Mouse (Mus musculus): ENCODE data around the gene Cdyl.
A peak's percentile ranks its signal among the peaks of the same experiment; 100 is the strongest.

Cdyl gene

DNA sequence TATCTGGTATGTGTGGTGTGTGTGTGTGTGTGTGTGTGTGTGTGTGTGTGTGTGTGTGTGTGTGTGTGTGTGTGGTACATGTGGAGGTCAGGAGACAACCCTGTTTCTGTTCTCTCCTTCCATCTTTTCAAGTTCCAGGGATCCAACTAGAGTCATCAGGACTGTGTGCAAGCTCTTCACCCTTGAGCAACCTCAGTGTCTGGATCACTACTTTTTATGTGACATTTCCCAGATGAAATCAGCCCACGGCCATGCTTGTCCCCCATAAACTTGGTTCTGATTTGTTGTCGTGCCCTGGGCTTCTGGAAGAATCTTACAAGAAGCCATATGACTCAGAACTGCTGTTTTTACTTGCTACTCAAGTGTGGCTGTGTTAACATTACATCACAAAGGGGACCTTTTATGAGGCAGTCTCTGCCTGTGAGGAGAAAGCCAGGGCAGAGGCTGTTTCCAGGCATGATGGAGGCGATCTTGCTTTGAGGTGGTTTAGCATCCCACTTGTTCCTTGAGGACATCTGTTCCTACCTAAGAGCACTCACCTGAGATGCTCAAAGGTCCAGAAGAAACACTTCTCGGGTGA lies at the start of gene Cdyl:
Cdyl (plus strand) TSS at position 428 of the 580 bp plus-strand sequence.
- peak in 1 of 2 experiments; percentile 3 for DNase-seq

DNA sequence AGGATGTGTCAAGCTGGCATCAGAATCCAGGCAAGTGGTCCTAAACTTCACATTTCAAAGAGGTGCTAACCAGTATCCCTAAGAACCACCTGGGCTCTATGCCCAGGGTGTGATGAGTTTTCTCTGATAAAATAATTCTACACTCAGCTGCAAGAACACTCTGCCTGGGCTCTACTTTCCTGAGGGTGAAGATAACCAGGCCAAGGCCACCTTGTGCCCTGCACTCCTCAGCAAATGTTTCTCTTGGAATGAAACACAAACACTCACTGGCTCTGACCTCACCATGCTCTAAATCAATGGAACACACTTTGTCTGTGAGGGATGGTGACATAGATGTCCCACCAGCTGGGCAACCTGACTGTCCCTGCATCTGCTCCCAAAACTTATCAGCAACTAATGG lies 48.9 kb upstream of the Cdyl start:
- DNase-seq: no peak

DNA sequence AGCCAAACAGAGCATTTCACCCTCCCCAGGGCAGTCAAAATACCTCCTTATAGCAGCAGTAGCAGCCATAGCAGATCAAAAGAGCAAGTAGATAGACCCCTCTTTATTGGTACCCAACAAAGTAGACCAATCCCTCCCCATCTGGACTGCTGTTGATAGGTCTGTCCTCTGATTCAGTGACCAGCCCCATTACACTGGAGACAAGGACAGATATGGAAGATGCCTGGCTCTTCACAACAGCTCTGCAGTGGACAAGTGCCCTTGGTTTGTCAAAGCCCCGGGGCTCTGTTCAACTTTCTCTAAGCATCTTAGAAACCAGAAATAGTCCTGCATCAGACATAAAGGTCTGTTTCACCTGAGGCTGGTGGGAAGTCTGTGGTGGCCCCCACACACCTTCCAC lies 47.1 kb upstream of the Cdyl start:
- DNase-seq: no peak

GRCm38 (mm10) chr13:35614832-35615479 lies 44.7 kb upstream of the Cdyl start:
- DNase-seq: no peak

DNA sequence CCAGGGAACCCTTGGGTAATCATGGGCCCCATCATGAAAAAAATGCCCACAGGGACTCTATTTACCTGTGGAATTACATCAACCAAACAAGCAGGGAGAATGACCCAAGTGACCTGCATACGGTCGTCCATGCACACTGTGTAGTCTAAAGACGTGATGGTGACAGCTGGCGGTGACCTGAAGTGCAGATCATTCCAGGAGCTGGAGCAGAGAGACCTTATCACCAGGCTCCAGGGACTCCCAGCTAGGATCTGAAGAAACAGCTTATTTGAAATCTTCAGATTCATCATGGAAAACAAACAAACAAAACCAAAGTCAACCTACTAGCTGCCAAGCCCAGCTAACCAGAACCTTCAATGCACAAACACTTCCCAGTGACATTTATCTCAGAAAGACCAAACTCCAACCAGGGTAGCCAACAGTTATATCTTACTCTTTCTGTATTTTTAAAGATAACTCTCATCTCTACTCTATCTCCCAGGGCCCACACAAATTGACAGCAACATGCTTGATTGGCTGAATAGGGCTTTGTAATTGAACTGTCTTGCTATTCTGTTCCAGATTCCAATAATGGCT lies 43.0 kb upstream of the Cdyl start:
- no peak for DNase-seq

DNA sequence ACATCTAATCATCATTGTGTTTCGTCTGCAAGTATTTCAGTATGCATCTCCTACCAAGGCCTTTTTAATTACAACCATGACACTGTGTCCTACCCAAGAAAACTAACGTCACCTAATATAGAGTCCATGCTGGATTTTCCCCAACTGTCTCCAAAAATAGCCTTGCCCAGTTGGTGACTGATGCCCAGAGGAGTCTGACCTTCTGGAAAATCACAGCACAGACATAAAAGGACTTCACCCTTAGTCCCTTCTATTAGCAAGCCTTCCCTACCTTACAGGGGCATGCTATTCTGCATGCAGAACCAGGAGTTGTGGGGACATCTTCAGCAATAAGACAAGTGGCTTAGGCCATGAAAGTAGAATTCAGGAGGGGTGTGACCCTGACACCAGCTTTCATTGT lies 40.3 kb upstream of the Cdyl start:
- no peak for DNase-seq

DNA sequence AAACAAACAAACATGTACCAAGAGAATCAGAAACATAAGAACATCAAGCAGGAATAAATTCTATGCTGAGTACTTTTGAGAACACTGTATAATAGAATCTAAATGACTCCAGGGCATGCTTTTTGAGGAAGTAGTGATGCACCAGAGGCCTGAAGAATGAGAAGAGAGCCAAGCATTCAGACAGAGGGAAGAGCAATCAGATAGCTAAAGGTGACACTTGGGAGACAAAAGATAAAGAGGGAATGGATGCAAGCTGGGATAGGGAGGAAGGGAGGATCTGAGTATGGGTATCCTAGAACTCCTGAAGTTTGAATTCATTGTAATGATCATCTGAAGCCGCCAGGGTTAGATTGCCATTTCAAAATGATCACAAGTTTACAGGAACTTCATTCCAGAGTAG lies 38.9 kb upstream of the Cdyl start:
- DNase-seq: no peak

GRCm38 (mm10) chr13:35624831-35625230 lies 34.8 kb upstream of the Cdyl start:
- DNase-seq: no peak

DNA sequence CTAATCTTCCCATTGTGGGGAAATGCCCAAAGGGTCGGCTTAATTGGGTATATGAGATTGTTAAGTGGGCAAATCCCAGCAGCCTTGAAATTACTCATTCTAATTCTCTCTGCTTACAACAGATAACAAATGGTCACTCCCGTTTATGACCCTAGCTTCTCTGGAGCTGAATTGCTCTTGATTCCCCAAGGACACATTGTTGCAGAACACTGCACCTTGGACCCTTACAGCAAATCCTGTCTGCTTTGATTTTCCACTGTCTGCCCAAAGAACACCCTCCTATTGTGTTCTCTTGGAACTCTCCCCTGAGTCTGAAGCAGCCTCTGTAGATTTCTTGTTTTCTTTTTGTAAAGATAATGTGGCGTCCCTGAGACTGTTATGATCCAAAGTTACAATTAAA lies 34.1 kb upstream of the Cdyl start:
- DNase-seq: no peak

GRCm38 (mm10) chr13:35627319-35627718 lies 32.3 kb upstream of the Cdyl start:
- no peak for DNase-seq

GRCm38 (mm10) chr13:35647132-35647823 lies 12.4 kb upstream of the Cdyl start:
- DNase-seq: no peak

GRCm38 (mm10) chr13:35650284-35650872 lies 9.3 kb upstream of the Cdyl start:
- DNase-seq: no peak

GRCm38 (mm10) chr13:35652851-35653250 lies 6.8 kb upstream of the Cdyl start:
- DNase-seq: no peak

GRCm38 (mm10) chr13:35656853-35657252 lies 2.8 kb upstream of the Cdyl start:
- no peak for DNase-seq

DNA sequence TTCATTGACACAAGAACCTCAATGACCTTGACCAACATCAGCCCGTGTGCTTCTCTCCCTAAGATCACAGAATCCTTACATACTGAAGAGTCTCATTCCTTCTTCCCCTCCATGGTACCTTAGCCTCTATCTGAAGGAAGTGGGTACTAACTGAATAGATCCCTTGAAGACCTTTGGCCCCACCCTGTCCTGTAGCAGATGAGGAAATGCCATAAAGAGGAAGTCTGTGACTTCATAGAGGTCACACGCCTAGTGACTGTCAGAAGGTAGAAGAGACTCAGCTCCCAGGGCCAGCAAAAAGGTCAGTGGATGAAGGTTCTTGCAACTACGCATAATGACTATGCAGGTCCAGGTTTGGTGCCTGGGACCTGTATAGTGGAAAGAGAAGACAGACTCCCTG lies 5.8 kb downstream of the Cdyl start:
- DNase-seq: no peak

DNA sequence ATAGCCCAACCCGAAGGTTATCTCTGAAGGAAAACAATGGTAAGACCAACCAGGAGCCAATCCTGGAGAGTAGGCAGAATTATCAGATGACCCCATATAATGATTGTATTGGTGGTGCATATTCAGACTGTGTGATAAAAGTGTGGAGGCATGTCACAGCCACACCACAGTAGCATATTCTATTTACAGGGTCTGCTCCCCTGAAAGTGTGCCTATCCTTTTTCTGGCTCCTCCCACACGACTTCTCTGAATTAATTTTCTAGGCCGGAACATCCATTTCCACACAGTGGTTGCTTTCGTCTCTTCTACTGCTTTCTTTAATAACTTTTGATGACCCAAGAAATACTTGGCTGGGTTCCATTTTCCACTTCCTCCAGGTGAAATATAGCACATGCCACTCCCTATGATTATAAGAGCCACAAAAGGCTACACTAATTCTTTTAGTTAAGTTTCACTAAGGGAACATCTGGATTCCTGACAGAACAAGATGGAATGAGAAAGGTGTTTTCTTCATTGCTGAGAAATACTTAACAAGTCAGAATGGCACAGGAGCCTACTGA lies 10.4 kb downstream of the Cdyl start:
- DNase-seq: no peak

GRCm38 (mm10) chr13:35670875-35671274 lies 11.2 kb downstream of the Cdyl start:
- no peak for DNase-seq

- no peak for DNase-seq
Observed at GRCm38 (mm10) chr13:35676921-35677320, 17.3 kb downstream of the Cdyl start.

DNA sequence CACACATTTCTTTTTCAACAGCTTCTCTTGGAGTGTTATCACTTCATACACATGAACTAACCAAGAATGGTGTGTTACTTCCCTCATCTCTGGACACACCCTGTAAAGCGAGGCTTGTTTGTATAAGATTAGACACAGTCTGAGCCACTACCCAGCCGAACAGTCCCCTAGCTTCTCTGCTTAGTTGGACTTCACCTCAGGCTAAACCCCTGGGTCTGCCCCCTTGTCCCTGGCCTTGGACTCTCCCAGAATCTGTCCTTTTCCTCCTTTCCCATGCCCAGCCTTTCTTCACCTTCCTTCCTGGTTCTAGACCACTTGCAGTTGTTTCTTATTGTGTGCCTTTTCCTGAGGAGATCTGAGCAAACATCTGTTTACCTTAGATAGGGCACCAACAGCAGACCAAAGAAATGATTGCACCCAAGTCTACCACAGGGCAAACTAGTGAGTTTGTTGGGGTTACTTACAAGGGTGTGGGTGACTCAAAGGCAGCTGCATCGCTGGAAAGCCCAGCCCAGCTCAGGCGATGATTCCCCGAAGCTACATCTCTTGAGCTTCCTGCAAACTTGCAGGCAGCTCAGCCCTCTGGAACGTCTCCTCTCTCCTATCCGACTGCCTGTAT lies 17.9 kb downstream of the Cdyl start:
- no peak for DNase-seq

DNA sequence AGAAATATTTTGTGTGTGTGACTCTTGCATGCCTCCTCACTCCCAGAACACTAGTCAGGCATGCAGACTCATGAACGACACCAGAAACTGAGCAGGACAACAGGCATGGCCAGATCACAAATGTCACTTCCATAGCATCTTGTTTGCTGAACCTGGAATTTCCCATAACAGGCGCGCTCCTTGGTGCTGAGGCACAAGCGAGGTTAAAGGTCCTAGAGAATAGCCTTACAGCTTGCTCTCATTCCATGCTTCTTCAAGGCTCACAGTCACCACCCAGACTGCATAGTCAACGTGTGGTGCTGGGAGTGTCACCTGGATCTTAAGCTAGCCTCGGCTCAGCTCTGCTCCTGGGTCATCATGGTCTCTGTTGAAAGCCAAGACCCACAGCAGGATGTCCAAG lies 19.1 kb downstream of the Cdyl start:
- no peak for DNase-seq

- DNase-seq: no peak
Observed at GRCm38 (mm10) chr13:35681361-35681760, 21.7 kb downstream of the Cdyl start.

- DNase-seq: peak; percentile 2 to 6
Observed at GRCm38 (mm10) chr13:35686273-35686672, 26.6 kb downstream of the Cdyl start.

DNA sequence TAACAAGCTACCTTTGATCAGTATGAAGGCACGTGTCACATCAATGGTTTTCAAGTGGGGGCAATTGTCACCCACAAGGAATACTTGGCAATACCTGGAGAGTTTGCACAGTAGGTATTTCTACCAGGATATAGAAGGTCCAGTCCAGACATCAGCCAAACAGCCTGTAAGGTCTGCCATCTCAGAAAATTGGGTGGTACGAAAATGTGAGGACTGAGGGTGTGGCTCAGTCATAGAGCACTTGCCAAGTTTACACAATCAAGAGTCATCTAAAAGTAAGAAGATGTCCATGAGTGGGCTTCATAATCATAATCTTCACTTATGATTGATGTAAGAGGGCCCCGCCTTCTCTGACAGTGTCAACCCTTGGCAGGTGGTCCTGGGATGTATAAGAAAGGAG lies 29.9 kb downstream of the Cdyl start:
- no peak for DNase-seq

All from kidney, postnatal 4 days (tissue).